Mouse (Mus musculus): ENCODE measurements at regions not wholly inside any gene's neighbourhood (a gene's known extent, or its start where the extent isn't known, plus 50 kb on each side); places are given as distances from the start of the nearest gene placed in this dataset.

DNA sequence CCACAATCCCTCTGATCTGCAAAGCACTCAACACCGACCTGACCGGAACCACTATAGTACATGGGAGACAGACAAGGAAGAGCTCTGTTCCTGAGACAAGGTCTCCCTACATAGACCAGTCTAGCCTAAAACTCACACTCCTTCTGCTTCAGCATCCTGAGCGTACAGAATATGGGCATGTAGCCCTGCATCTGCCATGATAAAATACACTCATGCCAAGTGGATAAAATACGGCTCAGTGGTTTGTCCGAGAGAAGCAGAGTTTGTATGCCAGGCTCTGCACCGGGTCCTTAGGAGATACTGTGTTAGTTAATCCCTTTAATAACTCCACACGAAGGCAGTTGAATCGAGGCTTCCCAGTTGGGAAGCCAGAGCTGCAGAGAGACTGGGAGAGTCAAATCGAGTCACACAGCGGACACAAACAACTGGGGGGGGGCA is 50.4 kb upstream of the Ubash3b start:
- DNase-seq: no peak
